Mouse (Mus musculus) gastrocnemius, postnatal 10 days (tissue): ENCODE measurements around the gene Gm8281. TPM values are rescaled to one million over a fixed set of nuclear protein-coding genes. Genes with fewer than 3 reads are reported as not detected.
"Not testable (repeated sequence)": the region's sequence is repeated elsewhere in the genome, so short reads cannot be mapped to it uniquely, and the experiment has no call there.

ENCODE experiments used
- DNase-seq: peaks from one replicate; pipeline ENCODE4 v3.0.0; 2021; ENCODE audit warnings: mixed read lengths
- long read RNA-seq, 2 experiments: library from polyadenylated mRNA; stranded (forward); transcript quantifications; one replicate each; pipeline ENCODE4 v2.0.0; 2021
- total RNA-seq, 2 experiments: library from RNA; stranded (reverse); gene quantifications; 2 replicates each; pipeline ENCODE4 v1.2.3; 2021

The Gm8281 gene
- total RNA-seq: under 1 TPM; 0.47 to 0.54 TPM
- long read RNA-seq, experiment 1: 0 reads
- long read RNA-seq, experiment 2: 0 reads

GRCm38 (mm10) chr14:5070611-5071490 lies at the start of gene Gm8281:
Gm8281 (plus strand) TSS chr14:5071040.
- not testable (repeated sequence) for DNase-seq

- not testable (repeated sequence) for DNase-seq
Measured at GRCm38 (mm10) chr14:5050329-5050728, 20.5 kb upstream of the Gm8281 start, which contains the start of gene 4930555G01Rik. 4930555G01Rik (plus strand) TSS chr14:5050629.

- DNase-seq: not testable (repeated sequence)
Measured at GRCm38 (mm10) chr14:5131219-5131618, 60.4 kb downstream of the Gm8281 start, which contains the start of gene Gm8279. Gm8279 (plus strand) TSS chr14:5131519.

Other genes starting within 250 kb of the Gm8281 start
- gene Gm3269, start 232.9 kb upstream of the Gm8281 start, total RNA-seq: under 1 TPM in 1 of 2 experiments, not detected in 1; 0.38 TPM
- gene Gm3264, start 215.5 kb upstream of the Gm8281 start, total RNA-seq: 1 to 10 TPM; 6.0 to 7.8 TPM
- not detected for gene Gm3278, start 178.6 kb upstream of the Gm8281 start, total RNA-seq
- not detected for gene Gm8297, start 87.1 kb upstream of the Gm8281 start, total RNA-seq
- gene Gm3298, start 55.1 kb upstream of the Gm8281 start, total RNA-seq: not detected
- under 1 TPM; 0.14 to 0.29 TPM for gene 4930555G01Rik, start 20.4 kb upstream of the Gm8281 start, total RNA-seq
- not detected for gene Gm8279, start 60.5 kb downstream of the Gm8281 start, total RNA-seq
- not detected for gene Gm3317, start 93.5 kb downstream of the Gm8281 start, total RNA-seq
- gene Gm8271, start 114.8 kb downstream of the Gm8281 start, total RNA-seq: not detected
- not detected for gene Gm3526, start 189.5 kb downstream of the Gm8281 start, total RNA-seq